Mouse (Mus musculus): ENCODE results near the gene Pcx. TPM values are rescaled to one million over a fixed set of nuclear protein-coding genes. Genes with fewer than 3 reads are reported as not detected.
A peak's percentile ranks its signal among the peaks of the same experiment; 100 is the strongest.

The Pcx gene
- polyA plus RNA-seq, 1 experiment: 59.7 TPM

- no peak for TF ChIP-seq POLR2A (IDR thresholded peaks at IDR 0.05; ENCODE audit: borderline replicate concordance, insufficient read depth, low read length)
- TF ChIP-seq CTCF (IDR thresholded peaks at IDR 0.05; ENCODE audit: borderline replicate concordance, insufficient read depth, low read depth, low read length): no peak
- no peak overlapping the region; the same call in 1 of the 2 replicates for H3K27ac ChIP-seq (ENCODE audit: insufficient read depth, low read length)
- WGBS: 39% methylated on average over 8 of the region's 8 CpGs
Measured at GRCm38 (mm10) chr19:4557796-4558569, 47.7 kb downstream of the Pcx start.

GRCm38 (mm10) chr19:4558570-4558955, 48.3 kb downstream of the Pcx start:
- TF ChIP-seq CTCF (IDR thresholded peaks at IDR 0.05; ENCODE audit: borderline replicate concordance, insufficient read depth, low read depth, low read length) (no peak), POLR2A (IDR thresholded peaks at IDR 0.05; ENCODE audit: borderline replicate concordance, insufficient read depth, low read length) (no peak)
- no peak overlapping the region; the same call in 1 of the 2 replicates for H3K27ac ChIP-seq (ENCODE audit: insufficient read depth, low read length)
- DNase-seq: no peak
- peaks cover 10% of the 10 kb centered on the region for H3K4me1 ChIP-seq (ENCODE audit: control insufficient read depth, insufficient read depth, low read length)
- no peak overlapping the region for H3K4me3 ChIP-seq (replicated peaks; ENCODE audit: insufficient read depth, low read depth, low read length)
- H3K27me3 ChIP-seq (ENCODE audit: control insufficient read depth, insufficient read depth, low read length): no peaks in the 10 kb centered on the region
- 79% methylated on average over 3 of the region's 3 CpGs for WGBS

More at GRCm38 (mm10) chr19:4557796-4558569, 47.7 kb downstream of the Pcx start:
- no peak overlapping the region for H3K4me3 ChIP-seq (replicated peaks; ENCODE audit: insufficient read depth, low read depth, low read length)
- H3K27me3 ChIP-seq (ENCODE audit: control insufficient read depth, insufficient read depth, low read length): no peaks in the 10 kb centered on the region
- peaks cover 10% of the 10 kb centered on the region for H3K4me1 ChIP-seq (ENCODE audit: control insufficient read depth, insufficient read depth, low read length)
- DNase-seq: peak; percentile 44 to 48

- Histone ChIP-seq H3K27me3 (ENCODE audit: control insufficient read depth, insufficient read depth, low read length) (no peaks in the 10 kb centered on the region), H3K4me1 (ENCODE audit: control insufficient read depth, insufficient read depth, low read length) (peaks cover 10% of the 10 kb centered on the region), H3K4me3 (replicated peaks; ENCODE audit: insufficient read depth, low read depth, low read length) (no peak overlapping the region), H3K27ac (ENCODE audit: insufficient read depth, low read length) (no peak overlapping the region; the same call in 1 of the 2 replicates)
- TF ChIP-seq POLR2A (IDR thresholded peaks at IDR 0.05; ENCODE audit: borderline replicate concordance, insufficient read depth, low read length): no peak
- no peak for TF ChIP-seq CTCF (IDR thresholded peaks at IDR 0.05; ENCODE audit: borderline replicate concordance, insufficient read depth, low read depth, low read length)
- no peak for DNase-seq
- 81% methylated on average over 3 of the region's 3 CpGs for WGBS
Measured at GRCm38 (mm10) chr19:4559011-4559410, 48.7 kb downstream of the Pcx start.

GRCm38 (mm10) chr19:4559588-4559987, 49.3 kb downstream of the Pcx start:
- Histone ChIP-seq H3K27me3 (ENCODE audit: control insufficient read depth, insufficient read depth, low read length) (no peaks in the 10 kb centered on the region), H3K27ac (ENCODE audit: insufficient read depth, low read length) (no peak overlapping the region; the same call in 1 of the 2 replicates), H3K4me3 (replicated peaks; ENCODE audit: insufficient read depth, low read depth, low read length) (no peak overlapping the region), H3K4me1 (ENCODE audit: control insufficient read depth, insufficient read depth, low read length) (peaks cover 10% of the 10 kb centered on the region; the same call in 1 of the 2 replicates)
- peak in 1 of 2 experiments; percentile 29 for DNase-seq
- no peak for TF ChIP-seq CTCF (IDR thresholded peaks at IDR 0.05; ENCODE audit: borderline replicate concordance, insufficient read depth, low read depth, low read length)
- TF ChIP-seq POLR2A (IDR thresholded peaks at IDR 0.05; ENCODE audit: borderline replicate concordance, insufficient read depth, low read length): no peak
- WGBS: 53% methylated on average over 2 of the region's 2 CpGs

GRCm38 (mm10) chr19:4560205-4560604, 49.9 kb downstream of the Pcx start:
- Histone ChIP-seq H3K4me1 (ENCODE audit: control insufficient read depth, insufficient read depth, low read length) (peaks cover 7% of the 10 kb centered on the region; the same call in 1 of the 2 replicates), H3K27me3 (ENCODE audit: control insufficient read depth, insufficient read depth, low read length) (no peaks in the 10 kb centered on the region), H3K27ac (ENCODE audit: insufficient read depth, low read length) (no peak overlapping the region), H3K4me3 (replicated peaks; ENCODE audit: insufficient read depth, low read depth, low read length) (no peak overlapping the region)
- DNase-seq: no peak
- 84% methylated on average over 5 of the region's 5 CpGs for WGBS
- TF ChIP-seq CTCF (IDR thresholded peaks at IDR 0.05; ENCODE audit: borderline replicate concordance, insufficient read depth, low read depth, low read length) (no peak), POLR2A (IDR thresholded peaks at IDR 0.05; ENCODE audit: borderline replicate concordance, insufficient read depth, low read length) (no peak)

GRCm38 (mm10) chr19:4565678-4566077, 55.4 kb downstream of the Pcx start:
- Histone ChIP-seq H3K4me3 (replicated peaks; ENCODE audit: insufficient read depth, low read depth, low read length) (no peak overlapping the region), H3K27me3 (ENCODE audit: control insufficient read depth, insufficient read depth, low read length) (no peaks in the 10 kb centered on the region), H3K4me1 (ENCODE audit: control insufficient read depth, insufficient read depth, low read length) (no peaks in the 10 kb centered on the region; the same call in 1 of the 2 replicates), H3K27ac (ENCODE audit: insufficient read depth, low read length) (no peak overlapping the region)
- no peak for DNase-seq
- no peak for TF ChIP-seq POLR2A (IDR thresholded peaks at IDR 0.05; ENCODE audit: borderline replicate concordance, insufficient read depth, low read length)
- no peak for TF ChIP-seq CTCF (IDR thresholded peaks at IDR 0.05; ENCODE audit: borderline replicate concordance, insufficient read depth, low read depth, low read length)
- 92% methylated on average over 5 of the region's 5 CpGs for WGBS

GRCm38 (mm10) chr19:4566880-4567279, 56.6 kb downstream of the Pcx start:
- Histone ChIP-seq H3K4me1 (ENCODE audit: control insufficient read depth, insufficient read depth, low read length) (no peaks in the 10 kb centered on the region; the same call in 1 of the 2 replicates), H3K4me3 (replicated peaks; ENCODE audit: insufficient read depth, low read depth, low read length) (no peak overlapping the region), H3K27me3 (ENCODE audit: control insufficient read depth, insufficient read depth, low read length) (no peaks in the 10 kb centered on the region), H3K27ac (ENCODE audit: insufficient read depth, low read length) (no peak overlapping the region)
- no peak for DNase-seq
- TF ChIP-seq CTCF (IDR thresholded peaks at IDR 0.05; ENCODE audit: borderline replicate concordance, insufficient read depth, low read depth, low read length) (no peak), POLR2A (IDR thresholded peaks at IDR 0.05; ENCODE audit: borderline replicate concordance, insufficient read depth, low read length) (no peak)
- 88% methylated on average over 2 of the region's 2 CpGs for WGBS

GRCm38 (mm10) chr19:4567665-4568064, 57.4 kb downstream of the Pcx start:
- no peak overlapping the region for H3K4me3 ChIP-seq (replicated peaks; ENCODE audit: insufficient read depth, low read depth, low read length)
- WGBS: 81% methylated on average over 2 of the region's 2 CpGs
- TF ChIP-seq POLR2A (IDR thresholded peaks at IDR 0.05; ENCODE audit: borderline replicate concordance, insufficient read depth, low read length) (no peak), CTCF (IDR thresholded peaks at IDR 0.05; ENCODE audit: borderline replicate concordance, insufficient read depth, low read depth, low read length) (no peak)
- H3K27ac ChIP-seq (ENCODE audit: insufficient read depth, low read length): no peak overlapping the region
- H3K27me3 ChIP-seq (ENCODE audit: control insufficient read depth, insufficient read depth, low read length): no peaks in the 10 kb centered on the region
- no peaks in the 10 kb centered on the region; the same call in 1 of the 2 replicates for H3K4me1 ChIP-seq (ENCODE audit: control insufficient read depth, insufficient read depth, low read length)
- DNase-seq: no peak

Measured in cerebellum, adult 2 months (tissue).